ENCODE assay signal across 8 mouse cellular contexts in genomic region chr5:137510014-137510501, GRCm38 (mm10). TPM values are rescaled to one million over a fixed set of nuclear protein-coding genes. Genes with fewer than 3 reads are reported as not detected.
DNase-seq lines count a peak whose midpoint lies in the region; ATAC-seq lines count a peak whose summit lies in the region.

No protein-coding gene starts in this region.

- H3K36me3 ChIP-seq in embryonic facial prominence, embryonic 14.5 days (ENCODE audit: control insufficient read depth, insufficient read depth, low read length) = 0 out of 2 replicates have a peak, but pooled peaks cover 7% of the 10 kb centered on the region
- H3K36me3 ChIP-seq in heart, embryonic 10.5 days = 0 out of 2 replicates have a peak, but pooled peaks cover 2% of the 10 kb centered on the region
- no peaks in the 10 kb centered on the region for H3K36me3 ChIP-seq in liver, embryonic 11.5 days (ENCODE audit: control insufficient read depth, insufficient read depth, low read length)

- no peaks in the 10 kb centered on the region for H3K27me3 ChIP-seq in embryonic facial prominence, embryonic 14.5 days (replicated peaks; ENCODE audit: control insufficient read depth, insufficient read depth, low read length)
- H3K27me3 ChIP-seq in heart, embryonic 10.5 days (ENCODE audit: insufficient read depth, poor library complexity, severe bottlenecking) = no peaks in the 10 kb centered on the region
- H3K27me3 ChIP-seq in liver, embryonic 11.5 days (replicated peaks; ENCODE audit: control insufficient read depth, insufficient read depth, low read length) = no peaks in the 10 kb centered on the region

- peak overlapping the region; percentile 39 for H3K4me2 ChIP-seq in embryonic facial prominence, embryonic 14.5 days (ENCODE audit: low read depth, low read length)
- H3K4me2 ChIP-seq in liver, embryonic 11.5 days = peak overlapping the region; percentile 95

- peak overlapping the region; percentile 95 for H3K4me3 ChIP-seq in embryonic facial prominence, embryonic 14.5 days (ENCODE audit: low read depth, low read length)
- peak overlapping the region; percentile 99 for H3K4me3 ChIP-seq in heart, embryonic 10.5 days
- H3K4me3 ChIP-seq in liver, embryonic 11.5 days (ENCODE audit: low read depth, low read length) = peak overlapping the region; percentile 99

- H3K27ac ChIP-seq in embryonic facial prominence, embryonic 14.5 days (replicated peaks; ENCODE audit: low read depth, low read length) = peak overlapping the region; percentile 88
- H3K27ac ChIP-seq in heart, embryonic 10.5 days = peak overlapping the region; percentile 99
- H3K27ac ChIP-seq in liver, embryonic 11.5 days (ENCODE audit: low read depth, low read length) = peak overlapping the region; percentile 85

- H3K9me3 ChIP-seq in embryonic facial prominence, embryonic 14.5 days (ENCODE audit: control insufficient read depth, low read length) = no peaks in the 10 kb centered on the region
- no peaks in the 10 kb centered on the region for H3K9me3 ChIP-seq in heart, embryonic 10.5 days
- no peaks in the 10 kb centered on the region for H3K9me3 ChIP-seq in liver, embryonic 11.5 days (ENCODE audit: control insufficient read depth, low read length)

- peaks cover 6% of the 10 kb centered on the region; the same call in 1 of the 2 replicates for H3K4me1 ChIP-seq in embryonic facial prominence, embryonic 14.5 days (ENCODE audit: control insufficient read depth, insufficient read depth, low read length)
- H3K4me1 ChIP-seq in heart, embryonic 10.5 days = peaks cover 44% of the 10 kb centered on the region
- peaks cover 25% of the 10 kb centered on the region for H3K4me1 ChIP-seq in liver, embryonic 11.5 days (replicated peaks; ENCODE audit: control insufficient read depth, insufficient read depth, low read length)

- ATAC-seq in embryonic facial prominence, embryonic 14.5 days (ENCODE audit: low read depth) = peak; percentile 68
- ATAC-seq in liver, embryonic 11.5 days (replicated peaks; ENCODE audit: low FRiP score) = peak; percentile 72
- 0 out of 2 replicates have a peak, but pooled peaks have one; percentile 55 for ATAC-seq in monocyte, adult 5-6 weeks (replicated peaks; ENCODE audit: insufficient number of reproducible peaks, low FRiP score, low TSS enrichment, poor library complexity, severe bottlenecking)

- peak overlapping the region; percentile 98 for H3K9ac ChIP-seq in embryonic facial prominence, embryonic 14.5 days (ENCODE audit: low read depth, low read length)
- peak overlapping the region; percentile 99 for H3K9ac ChIP-seq in liver, embryonic 11.5 days (ENCODE audit: low read depth, low read length)

- WGBS in embryonic facial prominence, embryonic 14.5 days = 2% methylated on average over 8 of the region's 52 CpGs
- 2% methylated on average over 28 of the region's 52 CpGs for WGBS in heart, embryonic 10.5 days
- WGBS in liver, embryonic 11.5 days = 2% methylated on average over 43 of the region's 52 CpGs

- DNase-seq in 3T3-L1 (ENCODE audit: low read depth, low spot score) = peak; percentile 70
- DNase-seq in adrenal gland, postnatal 10 days = peak; percentile 84
- DNase-seq in embryonic facial prominence, embryonic 14.5 days (ENCODE audit: low spot score) = peak; percentile 82
- peak; percentile 91 for DNase-seq in heart, embryonic 10.5 days (ENCODE audit: low spot score)
- peak; percentile 84 for DNase-seq in kidney, adult 9 months
- DNase-seq in liver, embryonic 11.5 days (ENCODE audit: low spot score) = peak; percentile 86
- peak; percentile 66 to 69 for DNase-seq in spleen, postnatal 36 days (ENCODE audit: low spot score in 2 of 2)

RNA-seq across cellular contexts. Expression of gene Pop7, which starts 7.7 kb away (rescaled TPM):
- 10 to 100 TPM; 23.8 to 27.2 TPM for total RNA-seq in adrenal gland, postnatal 10 days (2021)
- 49.8 and 52.0 TPM in 2 replicates for polyA plus RNA-seq in embryonic facial prominence, embryonic 14.5 days (2014; fragmentation: Nextera tagmentation; extraction: Ambion mirVana)
- polyA plus RNA-seq in heart, embryonic 10.5 days (2016; fragmentation: Nextera tagmentation; extraction: Ambion mirVana) = 50.6 and 56.6 TPM in 2 replicates
- polyA plus RNA-seq in liver, embryonic 11.5 days (2014; fragmentation: Nextera tagmentation; extraction: Ambion mirVana) = 61.4 and 70.6 TPM in 2 replicates
- total RNA-seq in monocyte, adult 5-6 weeks (2017) = 9.7 to 27.5 TPM (median 20.4 TPM) in 3 replicates

RNA-seq across cellular contexts. Expression of gene Gigyf1, which starts 8.3 kb away (rescaled TPM):
- 10 to 100 TPM; 24.2 to 39.1 TPM for total RNA-seq in adrenal gland, postnatal 10 days (2021)
- polyA plus RNA-seq in embryonic facial prominence, embryonic 14.5 days (2014; fragmentation: Nextera tagmentation; extraction: Ambion mirVana) = 8.9 and 9.4 TPM in 2 replicates
- 8.0 and 10.8 TPM in 2 replicates for polyA plus RNA-seq in heart, embryonic 10.5 days (2016; fragmentation: Nextera tagmentation; extraction: Ambion mirVana)
- 7.0 and 9.0 TPM in 2 replicates for polyA plus RNA-seq in liver, embryonic 11.5 days (2014; fragmentation: Nextera tagmentation; extraction: Ambion mirVana)
- total RNA-seq in monocyte, adult 5-6 weeks (2017) = 11.9 to 24.2 TPM (median 12.0 TPM) in 3 replicates

RNA-seq across cellular contexts. Expression of gene Epo, which starts 23.0 kb away (rescaled TPM):
- total RNA-seq in adrenal gland, postnatal 10 days (2021) = not detected
- 0.30 TPM in 1 of 2 replicates, not detected in the other for polyA plus RNA-seq in embryonic facial prominence, embryonic 14.5 days (2014; fragmentation: Nextera tagmentation; extraction: Ambion mirVana)
- polyA plus RNA-seq in heart, embryonic 10.5 days (2016; fragmentation: Nextera tagmentation; extraction: Ambion mirVana) = 0.28 and 2.3 TPM in 2 replicates
- polyA plus RNA-seq in liver, embryonic 11.5 days (2014; fragmentation: Nextera tagmentation; extraction: Ambion mirVana) = 4.6 and 7.8 TPM in 2 replicates
- total RNA-seq in monocyte, adult 5-6 weeks (2017) = not detected in 3 replicates

RNA-seq across cellular contexts. Expression of gene Gnb2, which starts 23.3 kb away (rescaled TPM):
- 100 to 1,000 TPM; 592 to 682 TPM for total RNA-seq in adrenal gland, postnatal 10 days (2021)
- 430 and 472 TPM in 2 replicates for polyA plus RNA-seq in embryonic facial prominence, embryonic 14.5 days (2014; fragmentation: Nextera tagmentation; extraction: Ambion mirVana)
- 287 and 294 TPM in 2 replicates for polyA plus RNA-seq in heart, embryonic 10.5 days (2016; fragmentation: Nextera tagmentation; extraction: Ambion mirVana)
- polyA plus RNA-seq in liver, embryonic 11.5 days (2014; fragmentation: Nextera tagmentation; extraction: Ambion mirVana) = 306 and 319 TPM in 2 replicates
- 361 to 408 TPM (median 386 TPM) in 3 replicates for total RNA-seq in monocyte, adult 5-6 weeks (2017)

RNA-seq across cellular contexts. Expression of gene Zan, which starts 33.2 kb away (rescaled TPM):
- total RNA-seq in adrenal gland, postnatal 10 days (2021) = under 1 TPM; 0.09 to 0.15 TPM
- 0.21 and 0.26 TPM in 2 replicates for polyA plus RNA-seq in embryonic facial prominence, embryonic 14.5 days (2014; fragmentation: Nextera tagmentation; extraction: Ambion mirVana)
- polyA plus RNA-seq in heart, embryonic 10.5 days (2016; fragmentation: Nextera tagmentation; extraction: Ambion mirVana) = 0.04 and 0.25 TPM in 2 replicates
- polyA plus RNA-seq in liver, embryonic 11.5 days (2014; fragmentation: Nextera tagmentation; extraction: Ambion mirVana) = 0.39 and 0.49 TPM in 2 replicates
- total RNA-seq in monocyte, adult 5-6 weeks (2017) = not detected in 3 replicates

Comparison
In these comparisons a context has a peak if more than half of its experiments do, and no peak if none do; other contexts are left out.
1. Peak in every context shown above with its lines: DNase-seq, ATAC-seq, H3K4me3 ChIP-seq and H3K27ac ChIP-seq.